Mouse (Mus musculus) kidney, adult 2 months (tissue): Measurements from ENCODE around the gene Mgat5b. TPM values are rescaled to one million over a fixed set of nuclear protein-coding genes. Genes with fewer than 3 reads are reported as not detected.

Experiments used
- DNase-seq: peaks from one replicate; pipeline ENCODE4 v3.0.0; 2021
- H3K27ac ChIP-seq: fragments of 200-500 bp; 2 replicates; pipeline ENCODE4 v1.5.1; 2012; ENCODE audit warnings: low read depth, low read length, control low read depth, inconsistent platforms; ENCODE audit not compliant: insufficient read depth
- H3K27me3 ChIP-seq: fragments of 200-500 bp; replicated peaks from 2 replicates; pipeline ENCODE4 v1.6.1; 2012; ENCODE audit warnings: mild to moderate bottlenecking, moderate library complexity, low read length, inconsistent platforms; ENCODE audit not compliant: control insufficient read depth, insufficient read depth
- H3K36me3 ChIP-seq: fragments of 200-500 bp; 2 replicates; pipeline ENCODE4 v1.6.1; 2012; ENCODE audit warnings: mild to moderate bottlenecking, moderate library complexity, low read length, inconsistent platforms; ENCODE audit not compliant: control insufficient read depth, insufficient read depth
- H3K4me1 ChIP-seq: fragments of 200-500 bp; 2 replicates; pipeline ENCODE4 v1.6.1; 2011; ENCODE audit warnings: low read length; ENCODE audit not compliant: control insufficient read depth, insufficient read depth
- H3K4me3 ChIP-seq: fragments of 200-500 bp; 2 replicates; pipeline ENCODE4 v1.5.1; 2011; ENCODE audit warnings: mild to moderate bottlenecking, low read depth, low read length, control low read depth; ENCODE audit not compliant: insufficient read depth
- CTCF ChIP-seq: fragments of 200-500 bp; conservative IDR thresholded peaks from 2 replicates; pipeline ENCODE4 v1.5.1; 2011; ENCODE audit warnings: low read depth, mild to moderate bottlenecking, control low read depth, low read length, moderate library complexity, mixed read lengths; ENCODE audit not compliant: insufficient read depth, insufficient read length
- POLR2A ChIP-seq: fragments of 200-500 bp; IDR thresholded peaks from one replicate; pipeline ENCODE4 v1.6.1; 2011; ENCODE audit warnings: low read depth, low read length, control low read depth
- WGBS: fragments of 180-500 bp; shearing (Covaris S2); methylation state at CpG from one replicate; pipeline ENCODE4 v1.1.7; 2018; 5-methylcytosine and 5-hydroxymethylcytosine counted together
- polyA plus RNA-seq: library from polyadenylated mRNA; depleted of rRNA; stranded (reverse); fragments of >200 nt; gene quantifications from 2 replicates; pipeline ENCODE4 v1.2.3, GENCODE M21; 2012

Gene Mgat5b
- polyA plus RNA-seq, 1 experiment: 1.4 TPM

GRCm38 (mm10) chr11:116881440-116881839 is 37.2 kb upstream of the Mgat5b start:
- 79% methylated on average over 5 of the region's 5 CpGs for WGBS
- Histone ChIP-seq H3K27me3 (no peaks in the 10 kb centered on the region), H3K36me3 (no peaks in the 10 kb centered on the region), H3K27ac (no peak overlapping the region), H3K4me3 (no peak overlapping the region), H3K4me1 (no peaks in the 10 kb centered on the region)
- TF ChIP-seq POLR2A: no peak
- TF ChIP-seq CTCF: no peak
- DNase-seq: no peak

DNA sequence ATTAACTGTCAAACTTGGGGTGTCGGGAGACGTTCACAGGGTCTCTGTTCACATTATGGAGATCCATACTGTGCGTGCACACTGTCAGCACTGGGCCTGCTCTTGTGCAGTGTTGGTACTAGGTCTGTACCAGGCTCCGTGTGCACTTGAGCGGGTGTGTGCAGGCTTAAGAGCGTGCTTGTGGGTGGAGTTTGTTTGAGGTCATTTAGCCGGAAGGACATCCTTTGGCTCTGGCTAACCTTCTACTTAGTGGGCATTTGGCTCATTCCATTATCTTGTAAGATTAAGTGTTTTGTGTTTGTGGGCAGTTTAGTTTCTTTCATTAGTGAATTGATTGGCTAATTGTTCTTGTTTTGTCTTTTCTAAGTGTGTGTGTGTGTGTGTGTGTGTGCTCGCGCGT is 36.2 kb upstream of the Mgat5b start:
- Histone ChIP-seq H3K4me3 (no peak overlapping the region), H3K27ac (no peak overlapping the region), H3K27me3 (no peaks in the 10 kb centered on the region), H3K36me3 (no peaks in the 10 kb centered on the region), H3K4me1 (no peaks in the 10 kb centered on the region)
- no peak for DNase-seq
- WGBS: 87% methylated on average over 10 of the region's 10 CpGs
- TF ChIP-seq CTCF (no peak), POLR2A (no peak)

GRCm38 (mm10) chr11:116884061-116884460 is 34.6 kb upstream of the Mgat5b start:
- Histone ChIP-seq H3K36me3 (no peaks in the 10 kb centered on the region), H3K4me1 (no peaks in the 10 kb centered on the region), H3K27ac (no peak overlapping the region), H3K27me3 (no peaks in the 10 kb centered on the region), H3K4me3 (no peak overlapping the region)
- no peak for DNase-seq
- 90% methylated on average over 6 of the region's 6 CpGs for WGBS
- TF ChIP-seq CTCF: no peak

DNA sequence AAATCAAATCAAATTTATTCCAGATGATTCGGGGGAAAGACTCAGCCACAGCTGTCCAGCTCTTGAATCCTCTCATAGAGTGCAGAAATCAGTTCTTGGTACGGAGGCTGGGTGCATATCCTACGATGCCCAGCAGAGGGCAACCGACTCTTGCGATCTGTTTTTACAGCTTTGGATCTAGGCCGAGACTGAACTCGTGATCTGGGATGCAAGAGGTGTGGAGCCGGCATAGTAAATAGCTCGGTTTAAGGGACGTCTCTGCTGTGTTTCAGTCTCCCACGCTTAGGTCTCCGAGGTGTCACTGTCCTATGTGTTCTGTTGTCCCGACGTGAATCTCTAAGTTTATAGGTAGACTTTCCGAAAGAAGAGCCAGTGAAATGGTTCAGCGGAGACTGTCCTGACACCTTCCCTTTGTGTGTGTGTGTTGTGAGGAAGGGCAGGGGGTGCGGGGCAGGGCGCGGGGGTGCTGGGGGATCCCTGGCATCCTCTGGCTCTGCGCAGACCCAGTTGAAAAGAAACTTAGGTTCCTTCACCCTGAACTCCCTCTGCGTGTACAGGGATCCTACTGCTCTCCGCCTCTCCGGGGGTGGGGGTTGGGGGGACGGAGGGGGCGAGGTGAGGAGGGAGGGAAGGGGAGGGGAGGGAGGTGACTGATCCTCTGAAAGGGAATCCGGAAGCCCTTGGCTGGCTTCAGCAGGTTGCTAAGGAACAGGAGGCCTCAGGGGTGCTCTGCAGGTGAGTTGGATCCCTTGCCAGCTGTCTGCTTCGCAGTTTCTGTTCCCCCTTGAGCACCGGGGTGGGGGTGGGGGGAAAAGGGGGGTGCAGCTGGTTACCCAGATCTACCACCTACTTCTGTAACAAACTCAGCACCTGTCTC is 33.1 kb upstream of the Mgat5b start:
- no peak overlapping the region for H3K27ac ChIP-seq
- H3K36me3 ChIP-seq: no peaks in the 10 kb centered on the region
- 4% methylated on average over 28 of the region's 28 CpGs for WGBS
- DNase-seq: peak; percentile 89
- H3K4me1 ChIP-seq: no peaks in the 10 kb centered on the region
- TF ChIP-seq CTCF (peak; percentile 92), POLR2A (no peak)
- H3K4me3 ChIP-seq: peak overlapping the region; percentile 46
- H3K27me3 ChIP-seq: no peaks in the 10 kb centered on the region

GRCm38 (mm10) chr11:116887136-116887535 is 31.5 kb upstream of the Mgat5b start:
- Histone ChIP-seq H3K27me3 (no peaks in the 10 kb centered on the region), H3K4me1 (no peaks in the 10 kb centered on the region), H3K4me3 (no peak overlapping the region), H3K36me3 (no peaks in the 10 kb centered on the region), H3K27ac (no peak overlapping the region)
- no peak for DNase-seq
- 78% methylated on average over 5 of the region's 5 CpGs for WGBS
- TF ChIP-seq CTCF: no peak
- TF ChIP-seq POLR2A: no peak

DNA sequence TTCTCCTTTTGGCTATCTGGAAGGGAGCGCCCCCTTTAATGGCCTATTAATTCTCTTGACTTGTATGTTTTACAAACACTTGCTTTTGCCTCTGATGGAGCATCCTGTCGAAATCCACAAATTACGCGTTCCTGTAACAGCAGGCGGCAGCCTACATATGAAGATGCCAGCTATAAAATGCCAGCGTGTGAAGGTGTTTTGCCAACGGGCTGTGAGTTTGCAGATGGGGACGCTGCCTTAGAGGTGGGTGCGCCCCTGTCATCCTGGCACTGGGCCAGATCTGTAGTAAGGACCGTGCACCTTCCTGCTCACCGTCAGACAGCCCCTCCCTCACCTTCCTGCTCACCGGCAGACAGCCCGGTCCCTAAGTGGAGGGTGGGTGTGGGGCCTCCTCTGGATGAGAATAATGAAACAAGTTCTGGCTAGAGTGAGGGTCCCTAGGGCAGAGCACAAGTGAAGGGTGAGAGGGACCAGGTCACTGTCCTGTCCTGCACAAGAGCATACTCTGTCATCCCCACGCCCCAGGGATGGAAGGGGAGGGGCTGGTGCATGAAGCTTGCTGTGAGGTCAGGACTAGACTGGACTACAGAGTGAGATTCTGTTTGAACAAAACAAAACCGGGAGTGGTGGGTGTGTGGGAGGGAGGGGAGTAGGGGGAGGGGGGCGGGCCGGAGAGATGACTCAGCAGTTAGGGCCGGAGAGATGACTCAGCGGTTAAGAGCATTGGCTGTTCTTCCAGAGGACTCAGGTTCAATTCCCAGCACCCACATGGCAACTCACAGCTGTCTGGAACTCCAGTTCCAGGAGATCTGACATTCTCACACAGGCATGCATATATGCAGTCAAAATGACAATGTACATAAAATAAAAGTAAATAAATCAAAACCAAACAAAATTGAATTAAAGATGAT is 24.9 kb upstream of the Mgat5b start:
- 44% methylated on average over 19 of the region's 19 CpGs for WGBS
- Histone ChIP-seq H3K27ac (no peak overlapping the region), H3K4me1 (no peaks in the 10 kb centered on the region), H3K36me3 (no peaks in the 10 kb centered on the region), H3K4me3 (no peak overlapping the region), H3K27me3 (no peaks in the 10 kb centered on the region)
- TF ChIP-seq POLR2A: no peak
- TF ChIP-seq CTCF: no peak
- no peak for DNase-seq

DNA sequence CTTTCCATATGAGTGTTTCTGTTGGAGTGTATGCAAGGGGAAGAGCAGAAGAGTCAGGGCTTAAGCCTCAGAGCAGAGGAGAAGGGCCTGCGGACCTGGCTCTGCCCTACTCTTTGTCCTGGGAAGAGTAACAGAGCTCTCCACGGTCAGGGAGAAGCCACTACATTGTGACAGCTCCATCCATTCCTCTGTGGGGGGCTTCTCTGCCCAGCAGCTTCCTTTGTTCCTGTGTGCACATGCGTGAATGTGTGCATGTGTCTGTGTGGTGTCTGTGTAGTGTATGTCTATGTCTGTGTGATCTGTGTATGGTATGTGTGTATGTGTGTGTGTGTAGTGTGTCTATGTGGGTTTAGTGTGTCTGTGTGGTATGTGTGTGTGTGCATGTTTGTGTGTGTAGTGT is 23.3 kb upstream of the Mgat5b start:
- no peak for DNase-seq
- Histone ChIP-seq H3K36me3 (no peaks in the 10 kb centered on the region), H3K27ac (no peak overlapping the region), H3K4me1 (no peaks in the 10 kb centered on the region), H3K4me3 (no peak overlapping the region), H3K27me3 (no peaks in the 10 kb centered on the region)
- no peak for TF ChIP-seq CTCF
- TF ChIP-seq POLR2A: no peak
- WGBS: 90% methylated on average over 3 of the region's 3 CpGs
